Mouse (Mus musculus) lung, postnatal 0 days (tissue): ENCODE measurements around the gene Natd1.

ENCODE experiments used
- CTCF ChIP-seq: IDR thresholded peaks from 2 replicates; pipeline ENCODE4 v1.5.1; 2016; ENCODE audit warnings: antibody characterized with exemption, mild to moderate bottlenecking
- EP300 ChIP-seq: IDR thresholded peaks from 2 replicates; pipeline ENCODE4 v1.6.1; 2016; ENCODE audit warnings: antibody characterized with exemption, mild to moderate bottlenecking, control low read depth

DNA sequence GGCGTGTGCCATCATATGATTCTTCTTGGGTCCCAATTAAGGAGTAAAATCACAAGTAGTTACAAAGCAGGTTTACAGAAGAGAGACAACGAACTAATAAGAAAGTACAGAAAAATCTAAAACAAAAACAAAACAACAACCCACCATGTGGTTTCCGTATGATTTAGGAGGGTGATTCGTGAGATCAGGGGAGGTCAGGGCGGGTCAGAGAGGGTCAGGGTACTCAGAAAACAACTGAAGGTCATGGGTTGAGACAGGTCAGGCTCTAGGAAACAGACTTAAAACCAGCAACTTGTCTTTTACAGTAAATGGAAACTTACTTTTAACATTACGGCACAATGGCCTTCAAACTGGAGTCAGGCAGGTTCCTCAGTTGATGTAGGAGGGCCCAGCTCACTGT, 24.3 kb downstream of the Natd1 start:
- TF ChIP-seq CTCF (no peak), EP300 (no peak)
